Mouse (Mus musculus): ENCODE results near the gene Fgf12. TPM values are rescaled to one million over a fixed set of nuclear protein-coding genes. Genes with fewer than 3 reads are reported as not detected.

The Fgf12 gene
- polyA plus RNA-seq, 1 experiment from 2014 or later = 59.4 TPM

- Histone ChIP-seq H3K4me1 (replicated peaks; ENCODE audit: control insufficient read depth, insufficient read depth, low read length) (no peaks in the 10 kb centered on the region), H3K4me2 (replicated peaks) (no peak overlapping the region), H3K9me3 (ENCODE audit: control insufficient read depth, low read length) (no peaks in the 10 kb centered on the region), H3K27me3 (ENCODE audit: control insufficient read depth, insufficient read depth, low read length) (no peaks in the 10 kb centered on the region), H3K36me3 (replicated peaks; ENCODE audit: control insufficient read depth, insufficient read depth) (no peaks in the 10 kb centered on the region), H3K9ac (no peak overlapping the region), H3K4me3 (replicated peaks; ENCODE audit: low read length) (no peak overlapping the region), H3K27ac (no peak overlapping the region)
- DNase-seq (ENCODE audit: low spot score) (no peak), ATAC-seq (ENCODE audit: low FRiP score) (no peak)
- WGBS = 92% methylated on average over 6 of the region's 6 CpGs
These were observed 160.4 kb downstream of the Fgf12 start for GRCm38 (mm10) chr16:28592466-28592865.

- DNase-seq (ENCODE audit: low spot score) = no peak
- no peak overlapping the region for H3K27ac ChIP-seq
These were observed 161.3 kb downstream of the Fgf12 start for GRCm38 (mm10) chr16:28591583-28591982.

GRCm38 (mm10) chr16:28572212-28572611 lies 180.7 kb downstream of the Fgf12 start:
- no peak for DNase-seq (ENCODE audit: low spot score)

More at GRCm38 (mm10) chr16:28591583-28591982, 161.3 kb downstream of the Fgf12 start:
- Histone ChIP-seq H3K9me3 (ENCODE audit: control insufficient read depth, low read length) (no peaks in the 10 kb centered on the region), H3K4me3 (replicated peaks; ENCODE audit: low read length) (no peak overlapping the region), H3K27me3 (ENCODE audit: control insufficient read depth, insufficient read depth, low read length) (no peaks in the 10 kb centered on the region), H3K4me1 (replicated peaks; ENCODE audit: control insufficient read depth, insufficient read depth, low read length) (no peaks in the 10 kb centered on the region), H3K36me3 (replicated peaks; ENCODE audit: control insufficient read depth, insufficient read depth) (no peaks in the 10 kb centered on the region), H3K9ac (no peak overlapping the region), H3K4me2 (replicated peaks) (no peak overlapping the region)
- 66% methylated on average over 9 of the region's 9 CpGs for WGBS
- no peak for ATAC-seq (ENCODE audit: low FRiP score)

GRCm38 (mm10) chr16:28564716-28565217 lies 188.1 kb downstream of the Fgf12 start:
- DNase-seq (ENCODE audit: low spot score) (no peak), ATAC-seq (ENCODE audit: low FRiP score) (peak; percentile 68)
- WGBS = under 1% methylated on average over 57 of the region's 58 CpGs
- H3K27ac ChIP-seq = no peak overlapping the region
- H3K9me3 ChIP-seq (ENCODE audit: control insufficient read depth, low read length) = no peaks in the 10 kb centered on the region
- H3K4me1 ChIP-seq (replicated peaks; ENCODE audit: control insufficient read depth, insufficient read depth, low read length) = no peaks in the 10 kb centered on the region
- peak overlapping the region; percentile 91 for H3K4me2 ChIP-seq (replicated peaks)
- peak overlapping the region; percentile 57 for H3K9ac ChIP-seq
- H3K4me3 ChIP-seq (replicated peaks; ENCODE audit: low read length) = peak overlapping the region; percentile 69
- H3K27me3 ChIP-seq (ENCODE audit: control insufficient read depth, insufficient read depth, low read length) = peaks cover 45% of the 10 kb centered on the region
- H3K36me3 ChIP-seq (replicated peaks; ENCODE audit: control insufficient read depth, insufficient read depth) = no peaks in the 10 kb centered on the region

More at GRCm38 (mm10) chr16:28572212-28572611, 180.7 kb downstream of the Fgf12 start:
- WGBS = 50% methylated on average over 3 of the region's 3 CpGs
- Histone ChIP-seq H3K9me3 (ENCODE audit: control insufficient read depth, low read length) (no peaks in the 10 kb centered on the region), H3K4me1 (replicated peaks; ENCODE audit: control insufficient read depth, insufficient read depth, low read length) (no peaks in the 10 kb centered on the region), H3K4me3 (replicated peaks; ENCODE audit: low read length) (no peak overlapping the region), H3K9ac (no peak overlapping the region), H3K4me2 (replicated peaks) (no peak overlapping the region), H3K27ac (no peak overlapping the region), H3K36me3 (replicated peaks; ENCODE audit: control insufficient read depth, insufficient read depth) (no peaks in the 10 kb centered on the region), H3K27me3 (ENCODE audit: control insufficient read depth, insufficient read depth, low read length) (no peaks in the 10 kb centered on the region)
- no peak for ATAC-seq (ENCODE audit: low FRiP score)

GRCm38 (mm10) chr16:28564075-28564715 lies 188.7 kb downstream of the Fgf12 start:
- H3K4me2 ChIP-seq (replicated peaks) = peak overlapping the region; percentile 91
- peaks cover 45% of the 10 kb centered on the region for H3K27me3 ChIP-seq (ENCODE audit: control insufficient read depth, insufficient read depth, low read length)
- DNase-seq (ENCODE audit: low spot score) (peak; percentile 67), ATAC-seq (ENCODE audit: low FRiP score) (peak; percentile 76)
- no peaks in the 10 kb centered on the region for H3K36me3 ChIP-seq (replicated peaks; ENCODE audit: control insufficient read depth, insufficient read depth)
- H3K9me3 ChIP-seq (ENCODE audit: control insufficient read depth, low read length) = no peaks in the 10 kb centered on the region
- no peak overlapping the region for H3K27ac ChIP-seq
- under 1% methylated on average over 45 of the region's 45 CpGs for WGBS
- H3K9ac ChIP-seq = peak overlapping the region; percentile 57
- no peaks in the 10 kb centered on the region for H3K4me1 ChIP-seq (replicated peaks; ENCODE audit: control insufficient read depth, insufficient read depth, low read length)
- H3K4me3 ChIP-seq (replicated peaks; ENCODE audit: low read length) = peak overlapping the region; percentile 69

- 78% methylated on average over 6 of the region's 6 CpGs for WGBS
- Histone ChIP-seq H3K9me3 (ENCODE audit: control insufficient read depth, low read length) (no peaks in the 10 kb centered on the region), H3K27me3 (ENCODE audit: control insufficient read depth, insufficient read depth, low read length) (peaks cover 45% of the 10 kb centered on the region), H3K4me2 (replicated peaks) (no peak overlapping the region), H3K36me3 (replicated peaks; ENCODE audit: control insufficient read depth, insufficient read depth) (no peaks in the 10 kb centered on the region), H3K4me1 (replicated peaks; ENCODE audit: control insufficient read depth, insufficient read depth, low read length) (no peaks in the 10 kb centered on the region), H3K9ac (no peak overlapping the region), H3K4me3 (replicated peaks; ENCODE audit: low read length) (no peak overlapping the region), H3K27ac (no peak overlapping the region)
- DNase-seq (ENCODE audit: low spot score) = no peak
- no peak for ATAC-seq (ENCODE audit: low FRiP score)
These were observed 190.0 kb downstream of the Fgf12 start for GRCm38 (mm10) chr16:28562847-28563246.

GRCm38 (mm10) chr16:28555219-28555618 lies 197.6 kb downstream of the Fgf12 start:
- DNase-seq (ENCODE audit: low spot score) = no peak
- Histone ChIP-seq H3K4me1 (replicated peaks; ENCODE audit: control insufficient read depth, insufficient read depth, low read length) (no peaks in the 10 kb centered on the region), H3K9me3 (ENCODE audit: control insufficient read depth, low read length) (no peaks in the 10 kb centered on the region), H3K27ac (no peak overlapping the region), H3K36me3 (replicated peaks; ENCODE audit: control insufficient read depth, insufficient read depth) (no peaks in the 10 kb centered on the region), H3K4me2 (replicated peaks) (no peak overlapping the region), H3K4me3 (replicated peaks; ENCODE audit: low read length) (no peak overlapping the region), H3K27me3 (ENCODE audit: control insufficient read depth, insufficient read depth, low read length) (no peaks in the 10 kb centered on the region), H3K9ac (no peak overlapping the region)
- no peak for ATAC-seq (ENCODE audit: low FRiP score)
- WGBS = 87% methylated on average over 10 of the region's 10 CpGs

- Histone ChIP-seq H3K27ac (no peak overlapping the region), H3K36me3 (replicated peaks; ENCODE audit: control insufficient read depth, insufficient read depth) (no peaks in the 10 kb centered on the region), H3K4me2 (replicated peaks) (no peak overlapping the region), H3K9ac (no peak overlapping the region), H3K4me3 (replicated peaks; ENCODE audit: low read length) (no peak overlapping the region), H3K27me3 (ENCODE audit: control insufficient read depth, insufficient read depth, low read length) (no peaks in the 10 kb centered on the region), H3K4me1 (replicated peaks; ENCODE audit: control insufficient read depth, insufficient read depth, low read length) (no peaks in the 10 kb centered on the region), H3K9me3 (ENCODE audit: control insufficient read depth, low read length) (no peaks in the 10 kb centered on the region)
- 78% methylated on average over 3 of the region's 3 CpGs for WGBS
- no peak for ATAC-seq (ENCODE audit: low FRiP score)
- no peak for DNase-seq (ENCODE audit: low spot score)
These were observed 213.4 kb downstream of the Fgf12 start for GRCm38 (mm10) chr16:28539423-28539822.

GRCm38 (mm10) chr16:28517596-28518524 lies 235.0 kb downstream of the Fgf12 start:
- 0 out of 2 replicates have a peak overlapping the region, but pooled peaks have one; percentile 10 for H3K9ac ChIP-seq

More at GRCm38 (mm10) chr16:28517596-28518524, 235.0 kb downstream of the Fgf12 start:
- H3K4me1 ChIP-seq (replicated peaks; ENCODE audit: control insufficient read depth, insufficient read depth, low read length) = 0 out of 2 replicates have a peak, but pooled peaks cover 6% of the 10 kb centered on the region
- peak overlapping the region; percentile 20 for H3K4me3 ChIP-seq (replicated peaks; ENCODE audit: low read length)
- H3K4me2 ChIP-seq (replicated peaks) = peak overlapping the region; percentile 54
- 31% methylated on average over 21 of the region's 21 CpGs for WGBS
- no peaks in the 10 kb centered on the region for H3K36me3 ChIP-seq (replicated peaks; ENCODE audit: control insufficient read depth, insufficient read depth)
- ATAC-seq (ENCODE audit: low FRiP score) (peak; percentile 91), DNase-seq (ENCODE audit: low spot score) (peak; percentile 89)
- no peak overlapping the region for H3K27ac ChIP-seq
- H3K27me3 ChIP-seq (ENCODE audit: control insufficient read depth, insufficient read depth, low read length) = no peaks in the 10 kb centered on the region
- H3K9me3 ChIP-seq (ENCODE audit: control insufficient read depth, low read length) = no peaks in the 10 kb centered on the region
